Mouse (Mus musculus) embryonic facial prominence, embryonic 12.5 days (tissue): ENCODE data around the gene Zp3. TPM values are rescaled to one million over a fixed set of nuclear protein-coding genes. Genes with fewer than 3 reads are reported as not detected.

Experiments
- ATAC-seq: fragments of 200-750 bp; cut with Nextera tagmentation; 2 replicates; pipeline ENCODE4 v1.8.0; 2017; ENCODE audit not compliant: insufficient number of reproducible peaks, insufficient read depth, low FRiP score, low TSS enrichment
- H3K27ac ChIP-seq: fragments of 300-500 bp; sonication (generic); 2 replicates; pipeline ENCODE4 v1.5.1; 2016; ENCODE audit warnings: mild to moderate bottlenecking
- H3K27me3 ChIP-seq: fragments of 300-500 bp; sonication (generic); 2 replicates; pipeline ENCODE4 v1.6.1; 2016; ENCODE audit warnings: mild to moderate bottlenecking, moderate library complexity
- H3K36me3 ChIP-seq: fragments of 300-500 bp; sonication (generic); 2 replicates; pipeline ENCODE4 v1.6.1; 2016; ENCODE audit warnings: mild to moderate bottlenecking
- H3K4me1 ChIP-seq: fragments of 300-500 bp; sonication (generic); 2 replicates; pipeline ENCODE4 v1.6.1; 2016
- H3K4me2 ChIP-seq: fragments of 300-500 bp; sonication (generic); replicated peaks from 2 replicates; pipeline ENCODE4 v1.6.1; 2016; ENCODE audit warnings: mild to moderate bottlenecking, moderate library complexity
- H3K4me3 ChIP-seq: fragments of 300-500 bp; sonication (generic); 2 replicates; pipeline ENCODE4 v1.5.1; 2016; ENCODE audit warnings: mild to moderate bottlenecking
- H3K9ac ChIP-seq: fragments of 300-500 bp; sonication (generic); 2 replicates; pipeline ENCODE4 v1.6.1; 2016; ENCODE audit warnings: mild to moderate bottlenecking, moderate library complexity
- H3K9me3 ChIP-seq: fragments of 300-500 bp; sonication (generic); 2 replicates; pipeline ENCODE4 v1.6.1; 2016; ENCODE audit warnings: mild to moderate bottlenecking, moderate library complexity
- WGBS: fragments of 180-500 bp; shearing (Covaris S2); methylation state at CpG from one replicate; pipeline ENCODE4 v1.1.7; 2016; 5-methylcytosine and 5-hydroxymethylcytosine counted together
- polyA plus RNA-seq: library from polyadenylated mRNA; unstranded; fragments of >200 nt; fragmentation: Nextera tagmentation; extraction: Ambion mirVana; gene quantifications from 2 replicates; pipeline ENCODE4 v1.2.1, GENCODE M21; 2016

Gene Zp3
- polyA plus RNA-seq, 1 experiment from 2014 or later = 0.12 TPM

GRCm38 (mm10) chr5:135962492-135963279 lies 17.2 kb upstream of the Zp3 start:
- under 1% methylated on average over 63 of the region's 64 CpGs for WGBS
- H3K9me3 ChIP-seq = no peaks in the 10 kb centered on the region
- H3K27ac ChIP-seq = peak overlapping the region; percentile 90
- peak overlapping the region; percentile 54 for H3K4me3 ChIP-seq
- peaks cover 8% of the 10 kb centered on the region; the same call in 1 of the 2 replicates for H3K4me1 ChIP-seq
- H3K36me3 ChIP-seq = no peaks in the 10 kb centered on the region
- peak overlapping the region; percentile 86 for H3K4me2 ChIP-seq
- peak; percentile 97 for ATAC-seq
- peaks cover 7% of the 10 kb centered on the region; the same call in 1 of the 2 replicates for H3K27me3 ChIP-seq
- H3K9ac ChIP-seq = peak overlapping the region; percentile 86

- peak overlapping the region; percentile 86 for H3K9ac ChIP-seq
- WGBS = 4% methylated on average over 6 of the region's 6 CpGs
- H3K4me2 ChIP-seq = peak overlapping the region; percentile 86
- ATAC-seq = no peak
- no peaks in the 10 kb centered on the region for H3K9me3 ChIP-seq
- peak overlapping the region; percentile 54 for H3K4me3 ChIP-seq
- no peaks in the 10 kb centered on the region for H3K36me3 ChIP-seq
- H3K27ac ChIP-seq = peak overlapping the region; percentile 90
- peaks cover 8% of the 10 kb centered on the region; the same call in 1 of the 2 replicates for H3K4me1 ChIP-seq
- H3K27me3 ChIP-seq = peaks cover 7% of the 10 kb centered on the region; the same call in 1 of the 2 replicates
Measured at GRCm38 (mm10) chr5:135963280-135963627, 16.6 kb upstream of the Zp3 start.

GRCm38 (mm10) chr5:135965501-135965930 lies 14.4 kb upstream of the Zp3 start:
- peak overlapping the region; percentile 41 for H3K4me2 ChIP-seq
- peak overlapping the region; percentile 10; the same call in 1 of the 2 replicates for H3K4me3 ChIP-seq
- H3K36me3 ChIP-seq = no peaks in the 10 kb centered on the region
- H3K9me3 ChIP-seq = no peaks in the 10 kb centered on the region
- no peak for ATAC-seq
- WGBS = 9% methylated on average over 24 of the region's 24 CpGs
- H3K27me3 ChIP-seq = peaks cover 7% of the 10 kb centered on the region; the same call in 1 of the 2 replicates
- H3K4me1 ChIP-seq = peaks cover 8% of the 10 kb centered on the region; the same call in 1 of the 2 replicates
- H3K9ac ChIP-seq = peak overlapping the region; percentile 40; the same call in 1 of the 2 replicates
- no peak overlapping the region for H3K27ac ChIP-seq

- H3K4me3 ChIP-seq = no peak overlapping the region
- peaks cover 7% of the 10 kb centered on the region; the same call in 1 of the 2 replicates for H3K27me3 ChIP-seq
- 63% methylated on average over 9 of the region's 9 CpGs for WGBS
- H3K9me3 ChIP-seq = no peaks in the 10 kb centered on the region
- H3K9ac ChIP-seq = no peak overlapping the region
- H3K27ac ChIP-seq = no peak overlapping the region
- H3K4me1 ChIP-seq = peaks cover 8% of the 10 kb centered on the region; the same call in 1 of the 2 replicates
- H3K4me2 ChIP-seq = no peak overlapping the region
- H3K36me3 ChIP-seq = no peaks in the 10 kb centered on the region
- no peak for ATAC-seq
Measured at GRCm38 (mm10) chr5:135966866-135967265, 13.0 kb upstream of the Zp3 start.

GRCm38 (mm10) chr5:135968781-135969180 lies 11.1 kb upstream of the Zp3 start:
- Histone ChIP-seq H3K4me1 (peaks cover 4% of the 10 kb centered on the region; the same call in 1 of the 2 replicates), H3K27me3 (peaks cover 7% of the 10 kb centered on the region; the same call in 1 of the 2 replicates), H3K36me3 (no peaks in the 10 kb centered on the region), H3K4me2 (no peak overlapping the region), H3K27ac (no peak overlapping the region), H3K9ac (no peak overlapping the region), H3K9me3 (no peaks in the 10 kb centered on the region), H3K4me3 (no peak overlapping the region)
- ATAC-seq = no peak
- WGBS = 68% methylated on average over 1 of the region's 1 CpGs

GRCm38 (mm10) chr5:135970247-135970646 lies 9.7 kb upstream of the Zp3 start:
- Histone ChIP-seq H3K4me2 (no peak overlapping the region), H3K4me1 (peaks cover 9% of the 10 kb centered on the region; the same call in 1 of the 2 replicates), H3K36me3 (no peaks in the 10 kb centered on the region), H3K9me3 (no peaks in the 10 kb centered on the region), H3K4me3 (no peak overlapping the region), H3K9ac (no peak overlapping the region), H3K27ac (no peak overlapping the region), H3K27me3 (peaks cover 7% of the 10 kb centered on the region; the same call in 1 of the 2 replicates)
- 76% methylated on average over 6 of the region's 6 CpGs for WGBS
- ATAC-seq = no peak

- Histone ChIP-seq H3K27me3 (no peaks in the 10 kb centered on the region), H3K4me1 (0 out of 2 replicates have a peak, but pooled peaks cover 5% of the 10 kb centered on the region), H3K4me2 (no peak overlapping the region), H3K9ac (no peak overlapping the region), H3K4me3 (no peak overlapping the region), H3K9me3 (no peaks in the 10 kb centered on the region), H3K36me3 (no peaks in the 10 kb centered on the region), H3K27ac (no peak overlapping the region)
- 82% methylated on average over 7 of the region's 7 CpGs for WGBS
- no peak for ATAC-seq
Measured at GRCm38 (mm10) chr5:135971876-135972275, 8.0 kb upstream of the Zp3 start.

- Histone ChIP-seq H3K4me3 (peak within 1 kb of the TSS; percentile 26), H3K27me3 (no peaks in the 10 kb centered on the region), H3K27ac (no peak within 1 kb of the TSS), H3K4me1 (0 out of 2 replicates have a peak, but pooled peaks cover 5% of the 10 kb centered on the region), H3K9ac (no peak within 1 kb of the TSS), H3K9me3 (no peaks in the 10 kb centered on the region), H3K4me2 (peak within 1 kb of the TSS; percentile 43), H3K36me3 (no peaks in the 10 kb centered on the region)
- WGBS = 11% methylated on average over 9 of the region's 9 CpGs
- ATAC-seq = no peak
Measured at GRCm38 (mm10) chr5:135974365-135974764, 5.5 kb upstream of the Zp3 start, which contains the start of gene Ssc4d. Ssc4d (minus strand) TSS chr5:135974531.

- no peak overlapping the region for H3K9ac ChIP-seq
- WGBS = 90% methylated on average over 8 of the region's 8 CpGs
- H3K27me3 ChIP-seq = no peaks in the 10 kb centered on the region
- 0 out of 2 replicates have a peak, but pooled peaks cover 5% of the 10 kb centered on the region for H3K4me1 ChIP-seq
- H3K27ac ChIP-seq = no peak overlapping the region
- ATAC-seq = no peak
- H3K9me3 ChIP-seq = no peaks in the 10 kb centered on the region
- no peak overlapping the region for H3K4me3 ChIP-seq
- no peaks in the 10 kb centered on the region for H3K36me3 ChIP-seq
- no peak overlapping the region for H3K4me2 ChIP-seq
Measured at GRCm38 (mm10) chr5:135975893-135976668, 3.8 kb upstream of the Zp3 start.

GRCm38 (mm10) chr5:135979381-135979780 lies 518 bp upstream of the Zp3 start:
- Histone ChIP-seq H3K27me3 (no peaks in the 10 kb centered on the region), H3K9ac (no peak overlapping the region), H3K4me2 (no peak overlapping the region), H3K4me3 (no peak overlapping the region), H3K27ac (no peak overlapping the region), H3K9me3 (no peaks in the 10 kb centered on the region), H3K4me1 (0 out of 2 replicates have a peak, but pooled peaks cover 1% of the 10 kb centered on the region), H3K36me3 (no peaks in the 10 kb centered on the region)
- 81% methylated on average over 5 of the region's 5 CpGs for WGBS
- ATAC-seq = no peak

GRCm38 (mm10) chr5:135982398-135982797 lies 2.5 kb downstream of the Zp3 start:
- no peaks in the 10 kb centered on the region for H3K27me3 ChIP-seq
- 34% methylated on average over 6 of the region's 6 CpGs for WGBS
- no peak overlapping the region for H3K9ac ChIP-seq

More at GRCm38 (mm10) chr5:135982398-135982797, 2.5 kb downstream of the Zp3 start:
- H3K9me3 ChIP-seq = no peaks in the 10 kb centered on the region
- no peak overlapping the region for H3K4me3 ChIP-seq
- ATAC-seq = no peak
- no peak overlapping the region for H3K4me2 ChIP-seq
- no peaks in the 10 kb centered on the region for H3K4me1 ChIP-seq
- no peak overlapping the region for H3K27ac ChIP-seq
- no peaks in the 10 kb centered on the region for H3K36me3 ChIP-seq
